Mouse (Mus musculus) bone marrow, adult 2 months (tissue): ENCODE measurements at regions not wholly inside any gene's neighbourhood (a gene's known extent, or its start where the extent isn't known, plus 50 kb on each side); places are given as distances from the start of the nearest gene placed in this dataset.
A peak's percentile ranks its signal among the peaks of the same experiment; 100 is the strongest.

Experiments used
- H3K27ac ChIP-seq: fragments of 200-500 bp; 2 replicates; pipeline ENCODE4 v1.5.1; 2012; ENCODE audit warnings: low read depth, mild to moderate bottlenecking, control low read depth, inconsistent platforms, low read length; ENCODE audit not compliant: control insufficient read depth, poor library complexity, insufficient read depth
- H3K4me1 ChIP-seq: fragments of 200-500 bp; 2 replicates; pipeline ENCODE4 v1.6.1; 2011; ENCODE audit warnings: low read length; ENCODE audit not compliant: control insufficient read depth, insufficient read depth
- H3K4me3 ChIP-seq: fragments of 200-500 bp; replicated peaks from 2 replicates; pipeline ENCODE3; 2011; ENCODE audit warnings: mild to moderate bottlenecking, low read depth, low read length, control low read depth; ENCODE audit not compliant: control insufficient read depth
- CTCF ChIP-seq: fragments of 200-500 bp; IDR thresholded peaks from 2 replicates; pipeline ENCODE4 v1.5.1; 2011; ENCODE audit warnings: low read length, control low read depth; ENCODE audit not compliant: control insufficient read depth, insufficient read depth
- POLR2A ChIP-seq: fragments of 200-500 bp; IDR thresholded peaks from 2 replicates; pipeline ENCODE4 v1.6.1; 2011; ENCODE audit warnings: low read depth, mild to moderate bottlenecking, control low read depth, low read length, borderline replicate concordance; ENCODE audit not compliant: control insufficient read depth
- WGBS: fragments of 180-500 bp; shearing (Covaris S2); methylation state at CpG from one replicate; pipeline ENCODE4 v1.1.7; 2018; 5-methylcytosine and 5-hydroxymethylcytosine counted together

DNA sequence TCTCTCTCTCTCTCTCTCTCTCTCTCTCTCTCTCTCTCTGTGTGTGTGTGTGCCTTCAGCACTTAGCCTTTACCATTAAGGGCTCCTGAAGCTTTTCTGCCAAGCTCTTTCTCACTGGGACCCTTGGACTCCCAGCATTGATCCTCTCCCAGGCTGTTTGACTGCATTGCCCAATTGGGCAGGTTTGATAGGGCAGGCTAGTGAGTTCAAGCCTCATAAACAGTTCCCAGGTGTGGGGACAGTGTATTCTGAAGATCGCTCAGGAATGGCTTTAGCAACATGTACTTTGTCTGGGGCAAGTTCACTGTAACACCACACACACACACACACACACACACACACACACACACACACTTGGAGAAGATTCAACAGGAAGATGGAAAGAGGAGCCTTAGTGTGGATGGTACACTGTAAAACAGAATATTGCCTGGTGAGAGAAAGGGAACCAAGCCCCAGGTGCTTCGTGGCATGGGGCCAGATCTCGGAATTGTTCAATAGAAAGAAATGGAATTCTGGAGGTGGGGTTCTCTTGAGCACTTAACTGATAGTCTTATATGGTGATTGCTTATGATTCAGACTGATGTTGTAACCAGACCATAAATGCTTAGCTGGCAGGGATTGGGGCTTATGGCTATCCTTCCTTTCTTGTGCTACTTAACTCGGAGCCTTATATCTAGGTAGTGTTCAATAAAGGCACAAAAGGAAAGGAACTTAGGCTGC, 229.5 kb downstream of the 4933412E24Rik start:
- peaks cover 6% of the 10 kb centered on the region; the same call in 1 of the 2 replicates for H3K4me1 ChIP-seq
- no peak overlapping the region for H3K27ac ChIP-seq
- H3K4me3 ChIP-seq: no peak overlapping the region
- TF ChIP-seq CTCF: no peak
- TF ChIP-seq POLR2A: no peak
- 79% methylated on average over 4 of the region's 4 CpGs for WGBS

DNA sequence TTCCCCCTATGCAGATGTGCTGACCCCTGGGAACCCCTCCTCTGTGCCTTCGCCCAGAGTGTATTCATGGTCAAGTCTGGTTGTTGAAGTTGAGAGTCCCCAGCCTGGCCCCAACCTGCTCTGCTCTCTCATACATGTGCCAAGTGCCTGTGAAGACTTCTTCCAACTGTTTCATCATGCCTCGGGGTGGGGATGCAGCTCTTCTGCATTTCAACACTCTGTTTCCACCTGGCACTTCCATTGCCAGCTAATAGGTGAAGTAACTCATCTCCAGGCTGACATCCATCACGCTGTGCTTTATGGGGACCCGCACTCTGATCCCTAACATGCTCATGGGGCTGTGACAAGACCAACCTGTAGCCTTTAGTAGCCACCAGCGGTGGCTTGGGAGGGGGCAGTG, 230.4 kb downstream of the 4933412E24Rik start:
- Histone ChIP-seq H3K4me3 (no peak overlapping the region), H3K4me1 (peaks cover 6% of the 10 kb centered on the region; the same call in 1 of the 2 replicates), H3K27ac (no peak overlapping the region)
- WGBS: 62% methylated on average over 5 of the region's 5 CpGs
- TF ChIP-seq POLR2A (no peak), CTCF (no peak)

DNA sequence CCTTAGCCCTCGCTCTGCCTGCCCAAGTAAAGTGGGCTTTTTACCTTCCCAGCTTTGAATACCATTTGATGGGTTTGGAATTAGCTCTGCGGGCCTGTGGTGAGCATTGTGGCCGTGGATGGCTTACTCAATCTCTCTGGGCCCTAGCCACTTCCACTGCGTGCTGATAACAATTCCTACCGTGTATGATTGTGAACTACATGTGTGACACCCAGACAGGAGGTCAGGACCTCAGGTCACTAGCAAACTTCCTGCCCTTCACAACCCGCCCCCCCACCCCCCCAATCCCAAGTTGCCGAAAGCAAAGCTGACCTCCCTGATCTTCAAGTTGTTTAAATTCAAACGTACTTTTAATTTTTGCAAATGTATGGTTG, 231.9 kb downstream of the 4933412E24Rik start:
- TF ChIP-seq POLR2A (no peak), CTCF (no peak)
- peak overlapping the region; percentile 81 for H3K27ac ChIP-seq
- peaks cover 6% of the 10 kb centered on the region; the same call in 1 of the 2 replicates for H3K4me1 ChIP-seq
- no peak overlapping the region for H3K4me3 ChIP-seq
- 19% methylated on average over 8 of the region's 8 CpGs for WGBS

DNA sequence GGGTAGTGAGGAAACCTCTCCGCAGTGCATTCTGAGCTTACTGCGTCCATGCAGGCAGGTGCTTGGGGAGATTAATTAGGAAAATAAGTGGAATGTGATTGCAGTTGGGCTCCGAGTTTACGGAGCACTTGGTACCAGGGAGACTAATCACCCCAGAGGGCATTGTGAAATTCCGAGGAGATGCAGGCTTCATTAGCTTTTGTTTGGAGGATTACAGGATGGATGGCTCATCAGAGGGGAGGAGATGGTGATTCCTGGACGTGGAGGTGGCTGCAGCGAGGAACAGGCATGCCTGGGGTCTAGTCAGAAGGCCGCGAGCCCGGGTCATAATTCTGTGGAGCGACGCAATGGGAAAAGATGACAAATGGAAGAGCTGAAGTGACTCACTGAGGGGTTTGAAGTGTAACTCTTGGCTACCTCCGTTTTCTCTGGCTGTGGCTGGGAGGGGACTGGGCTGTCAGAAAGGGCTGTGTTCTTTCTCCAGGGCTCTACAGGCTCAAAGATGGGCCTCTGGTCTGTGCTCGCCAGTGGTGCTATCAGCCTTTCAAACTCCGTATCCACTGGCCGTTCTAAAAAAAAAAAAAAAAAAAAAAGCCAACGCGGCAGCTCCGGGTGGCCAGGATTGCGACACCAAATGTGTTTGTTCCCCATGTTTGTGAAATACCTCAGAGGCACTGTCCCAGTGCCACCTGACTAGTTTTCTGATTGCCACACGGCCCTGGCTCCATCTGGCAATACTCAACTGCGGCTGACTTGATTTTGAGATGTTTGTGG, 232.4 kb downstream of the 4933412E24Rik start:
- H3K4me1 ChIP-seq: peaks cover 6% of the 10 kb centered on the region; the same call in 1 of the 2 replicates
- WGBS: 26% methylated on average over 22 of the region's 22 CpGs
- H3K27ac ChIP-seq: peak overlapping the region; percentile 81
- no peak for TF ChIP-seq CTCF
- TF ChIP-seq POLR2A: no peak
- H3K4me3 ChIP-seq: peak overlapping the region; percentile 8

DNA sequence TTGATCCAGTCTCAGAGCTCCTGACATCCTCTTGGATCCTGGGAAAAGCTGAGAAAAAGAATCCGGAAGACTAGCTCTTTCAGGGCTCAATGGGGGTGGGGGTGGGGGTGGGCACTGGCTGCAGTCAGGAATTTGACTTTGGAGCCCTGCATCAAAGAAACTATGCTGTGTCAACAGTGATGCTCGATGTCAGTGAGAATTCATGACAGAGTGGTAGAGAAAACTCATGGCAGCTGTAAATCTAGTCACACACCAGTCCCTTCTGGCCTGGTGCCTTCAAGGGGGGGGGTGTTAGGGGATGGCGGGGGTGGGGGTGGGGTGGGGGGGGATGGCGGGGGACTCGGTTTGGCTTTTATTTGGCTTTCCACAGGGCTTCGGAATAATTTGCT, 233.0 kb downstream of the 4933412E24Rik start:
- TF ChIP-seq CTCF (no peak), POLR2A (no peak)
- Histone ChIP-seq H3K27ac (no peak overlapping the region; the same call in 1 of the 2 replicates), H3K4me3 (no peak overlapping the region), H3K4me1 (peaks cover 6% of the 10 kb centered on the region; the same call in 1 of the 2 replicates)
- WGBS: 27% methylated on average over 6 of the region's 6 CpGs

DNA sequence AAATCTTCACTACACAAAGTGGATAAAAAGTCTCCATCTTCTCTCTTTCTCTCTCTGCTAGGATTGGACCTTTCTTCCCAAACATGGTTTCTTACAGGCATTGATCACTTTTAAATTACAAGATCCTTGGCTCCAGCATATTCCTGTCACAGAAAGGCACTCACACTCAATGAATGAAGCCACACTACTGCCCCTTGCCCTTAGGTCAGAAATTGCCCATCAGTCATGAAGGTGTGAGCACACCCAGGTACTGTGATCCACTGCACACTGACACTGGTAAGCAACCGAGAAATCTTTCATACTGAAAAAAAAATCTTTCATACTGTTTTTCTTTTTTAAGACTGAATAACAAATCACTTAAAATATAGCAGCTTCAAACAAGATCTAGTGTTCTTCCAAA, 235.9 kb downstream of the 4933412E24Rik start:
- WGBS: 76% methylated on average over 1 of the region's 1 CpGs

DNA sequence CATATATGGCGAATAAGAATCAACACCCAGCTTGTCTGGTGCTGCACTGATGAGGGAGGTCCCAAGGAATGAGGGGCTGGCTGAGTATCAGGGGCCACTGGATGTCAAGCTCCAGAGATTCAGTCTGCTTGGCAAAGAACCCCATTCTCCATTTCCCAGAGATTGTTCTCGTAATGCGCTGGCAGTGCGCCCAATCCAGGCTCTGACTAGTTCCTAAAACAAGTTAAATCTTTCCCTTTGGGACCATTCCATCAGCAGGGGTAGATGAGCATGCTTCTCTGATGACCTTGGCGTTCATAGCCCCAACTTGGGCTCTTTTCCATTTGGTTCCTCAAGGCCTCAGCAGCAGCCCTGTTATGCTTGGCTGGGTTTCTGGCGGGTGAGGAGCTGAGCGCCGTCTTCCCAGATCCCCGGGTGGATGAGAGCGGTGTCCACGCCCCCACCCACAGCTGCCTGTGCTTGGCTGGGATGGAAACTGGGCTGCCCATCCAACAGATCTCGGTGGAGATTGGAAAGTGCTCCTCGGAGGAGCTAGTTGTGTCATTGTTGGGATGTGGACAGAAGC, 239.0 kb downstream of the 4933412E24Rik start:
- Histone ChIP-seq H3K27ac (no peak overlapping the region), H3K4me3 (no peak overlapping the region), H3K4me1 (peaks cover 2% of the 10 kb centered on the region)
- WGBS: 87% methylated on average over 13 of the region's 13 CpGs
- TF ChIP-seq POLR2A: no peak
- TF ChIP-seq CTCF: no peak

More for the DNA sequence above, 235.9 kb downstream of the 4933412E24Rik start:
- no peak overlapping the region for H3K4me3 ChIP-seq
- peaks cover 6% of the 10 kb centered on the region; the same call in 1 of the 2 replicates for H3K4me1 ChIP-seq
- TF ChIP-seq CTCF (no peak), POLR2A (no peak)
- no peak overlapping the region for H3K27ac ChIP-seq

DNA sequence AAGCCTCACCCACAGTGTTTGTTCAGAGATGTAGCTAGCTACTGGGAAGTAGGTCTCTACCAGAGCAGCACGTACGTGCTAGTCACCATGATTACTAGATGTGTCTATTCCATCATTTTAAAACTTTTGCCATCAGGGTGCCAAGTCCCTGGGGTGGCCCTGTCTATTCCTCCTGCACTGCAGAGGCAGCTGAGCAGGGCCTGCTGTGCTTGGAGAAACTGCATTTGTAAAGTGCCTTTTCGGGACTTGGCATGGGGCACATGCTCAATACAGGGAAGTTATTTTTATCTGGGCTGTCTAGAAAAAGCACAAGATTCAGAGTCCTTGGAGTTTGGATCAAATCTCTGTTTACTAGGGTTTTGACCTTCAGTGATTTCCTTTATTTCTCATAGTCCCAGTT, 240.6 kb downstream of the 4933412E24Rik start:
- H3K4me3 ChIP-seq: no peak overlapping the region
- no peak overlapping the region for H3K27ac ChIP-seq
- no peak for TF ChIP-seq CTCF
- TF ChIP-seq POLR2A: no peak
- 76% methylated on average over 3 of the region's 3 CpGs for WGBS
- peaks cover 2% of the 10 kb centered on the region for H3K4me1 ChIP-seq
